Mouse (Mus musculus) bone marrow macrophage, adult 2 months (primary cell): ENCODE data around the gene C130074G19Rik.

Source experiments
- CTCF ChIP-seq: IDR thresholded peaks from 2 replicates; pipeline ENCODE4 v1.5.1; 2012; ENCODE audit warnings: low read depth, mild to moderate bottlenecking, low read length, moderate library complexity
- POLR2A ChIP-seq: IDR thresholded peaks from 2 replicates; pipeline ENCODE4 v1.6.1; 2012; ENCODE audit warnings: mild to moderate bottlenecking, low read depth, low read length, borderline replicate concordance

- TF ChIP-seq CTCF (no peak), POLR2A (no peak)
These were observed 25.8 kb downstream of the C130074G19Rik start for GRCm38 (mm10) chr1:184857216-184857615.
